Mouse (Mus musculus): ENCODE data around the gene Sparcl1. TPM values are rescaled to one million over a fixed set of nuclear protein-coding genes. Genes with fewer than 3 reads are reported as not detected.

The Sparcl1 gene
- polyA plus RNA-seq, 1 experiment from 2014 or later: 5.2 TPM

DNA sequence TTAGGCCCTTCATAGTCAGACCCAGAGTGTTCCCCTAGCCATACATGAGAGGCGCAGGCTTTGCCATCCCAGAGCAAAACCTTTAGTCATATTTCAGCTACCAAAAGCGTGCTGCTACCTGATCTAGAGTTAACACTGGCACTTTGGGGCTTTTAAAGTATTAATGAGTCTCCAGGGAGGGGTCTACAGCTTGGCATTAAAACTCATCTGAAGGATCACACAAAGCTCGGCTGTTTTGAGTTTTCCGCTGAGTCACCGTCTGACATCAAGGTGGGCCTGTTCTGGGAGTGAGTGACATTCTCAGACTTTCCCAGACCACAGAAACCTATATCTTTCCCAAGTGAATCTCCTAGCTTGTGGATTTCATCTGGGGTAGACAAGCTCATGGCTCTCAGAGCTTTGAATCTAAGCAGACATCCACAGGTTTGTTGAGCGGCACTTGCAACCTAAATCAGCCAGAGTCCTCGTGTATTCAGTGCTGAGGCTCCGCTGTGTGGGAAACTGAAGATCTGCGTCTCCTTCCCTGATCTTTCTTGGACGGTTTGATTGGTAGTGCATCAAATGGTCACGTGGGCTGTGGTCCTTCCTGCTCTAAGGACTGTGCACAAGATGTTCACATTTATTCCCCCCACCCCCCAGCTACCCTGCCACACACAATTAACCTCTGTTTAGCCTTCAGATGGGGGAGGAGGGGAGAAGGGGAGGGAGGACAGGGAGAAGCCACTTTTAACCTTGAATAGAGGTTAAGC is 5.2 kb downstream of the Sparcl1 start:
- no peak for TF ChIP-seq CTCF (IDR thresholded peaks at IDR 0.05; ENCODE audit: low read depth)
- TF ChIP-seq EP300 (IDR thresholded peaks at IDR 0.05; ENCODE audit: low read depth): no peak
- no peak overlapping the region for H3K27ac ChIP-seq (ENCODE audit: low read depth)
- H3K9me3 ChIP-seq (ENCODE audit: low read length): no peaks in the 10 kb centered on the region
- no peaks in the 10 kb centered on the region for H3K36me3 ChIP-seq (replicated peaks; ENCODE audit: insufficient read depth, low read length)
- H3K27me3 ChIP-seq (ENCODE audit: insufficient read depth, low read length): no peaks in the 10 kb centered on the region
- no peak overlapping the region for H3K4me3 ChIP-seq (ENCODE audit: low read depth, low read length)
- H3K4me2 ChIP-seq (ENCODE audit: low read depth, low read length): no peak overlapping the region
- no peak for DNase-seq
- ATAC-seq: no peak
- H3K9ac ChIP-seq (replicated peaks): no peak overlapping the region
- WGBS (ENCODE audit: insufficient replicate concordance): 70% methylated on average over 11 of the region's 11 CpGs
- H3K4me1 ChIP-seq (ENCODE audit: insufficient read depth): no peaks in the 10 kb centered on the region

DNA sequence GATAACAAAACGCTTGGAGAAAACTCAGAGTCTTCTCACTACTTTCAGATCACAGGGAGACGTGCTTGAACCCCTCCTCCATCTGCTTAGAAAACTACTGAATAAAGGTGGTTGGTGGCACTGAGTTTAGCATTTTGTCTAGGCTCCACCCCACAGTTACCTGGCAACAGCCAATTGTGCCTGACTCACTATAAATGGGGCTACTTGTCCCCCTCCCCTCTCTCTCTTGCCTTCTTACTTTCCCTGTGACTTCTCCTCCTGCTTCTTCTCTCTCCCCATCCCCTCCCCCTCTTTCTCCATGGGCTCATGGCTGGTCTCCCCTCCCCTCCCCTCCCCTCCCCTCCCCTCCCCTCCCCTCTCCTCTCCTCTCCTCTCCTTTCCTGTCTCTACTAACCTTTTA is 9.4 kb downstream of the Sparcl1 start:
- no peak overlapping the region for H3K4me3 ChIP-seq (ENCODE audit: low read depth, low read length)
- 73% methylated on average over 2 of the region's 2 CpGs for WGBS (ENCODE audit: insufficient replicate concordance)
- H3K4me2 ChIP-seq (ENCODE audit: low read depth, low read length): no peak overlapping the region
- H3K36me3 ChIP-seq (replicated peaks; ENCODE audit: insufficient read depth, low read length): no peaks in the 10 kb centered on the region
- no peak for DNase-seq
- H3K9me3 ChIP-seq (ENCODE audit: low read length): no peaks in the 10 kb centered on the region
- H3K4me1 ChIP-seq (ENCODE audit: insufficient read depth): no peaks in the 10 kb centered on the region
- H3K9ac ChIP-seq (replicated peaks): no peak overlapping the region
- no peaks in the 10 kb centered on the region for H3K27me3 ChIP-seq (ENCODE audit: insufficient read depth, low read length)
- no peak for TF ChIP-seq CTCF (IDR thresholded peaks at IDR 0.05; ENCODE audit: low read depth)
- TF ChIP-seq EP300 (IDR thresholded peaks at IDR 0.05; ENCODE audit: low read depth): no peak
- ATAC-seq: no peak
- H3K27ac ChIP-seq (ENCODE audit: low read depth): no peak overlapping the region

- no peak overlapping the region for H3K27ac ChIP-seq (ENCODE audit: low read depth)
- H3K27me3 ChIP-seq (ENCODE audit: insufficient read depth, low read length): no peaks in the 10 kb centered on the region
- H3K4me2 ChIP-seq (ENCODE audit: low read depth, low read length): no peak overlapping the region
- ATAC-seq: no peak
- no peak overlapping the region for H3K4me3 ChIP-seq (ENCODE audit: low read depth, low read length)
- TF ChIP-seq CTCF (IDR thresholded peaks at IDR 0.05; ENCODE audit: low read depth) (no peak), EP300 (IDR thresholded peaks at IDR 0.05; ENCODE audit: low read depth) (no peak)
- H3K9me3 ChIP-seq (ENCODE audit: low read length): no peaks in the 10 kb centered on the region
- no peak overlapping the region for H3K9ac ChIP-seq (replicated peaks)
- DNase-seq: no peak
- H3K36me3 ChIP-seq (replicated peaks; ENCODE audit: insufficient read depth, low read length): no peaks in the 10 kb centered on the region
- H3K4me1 ChIP-seq (ENCODE audit: insufficient read depth): no peaks in the 10 kb centered on the region
- WGBS (ENCODE audit: insufficient replicate concordance): 54% methylated on average over 4 of the region's 4 CpGs
Measured at GRCm38 (mm10) chr5:104103171-104103570, 10.4 kb downstream of the Sparcl1 start.

DNA sequence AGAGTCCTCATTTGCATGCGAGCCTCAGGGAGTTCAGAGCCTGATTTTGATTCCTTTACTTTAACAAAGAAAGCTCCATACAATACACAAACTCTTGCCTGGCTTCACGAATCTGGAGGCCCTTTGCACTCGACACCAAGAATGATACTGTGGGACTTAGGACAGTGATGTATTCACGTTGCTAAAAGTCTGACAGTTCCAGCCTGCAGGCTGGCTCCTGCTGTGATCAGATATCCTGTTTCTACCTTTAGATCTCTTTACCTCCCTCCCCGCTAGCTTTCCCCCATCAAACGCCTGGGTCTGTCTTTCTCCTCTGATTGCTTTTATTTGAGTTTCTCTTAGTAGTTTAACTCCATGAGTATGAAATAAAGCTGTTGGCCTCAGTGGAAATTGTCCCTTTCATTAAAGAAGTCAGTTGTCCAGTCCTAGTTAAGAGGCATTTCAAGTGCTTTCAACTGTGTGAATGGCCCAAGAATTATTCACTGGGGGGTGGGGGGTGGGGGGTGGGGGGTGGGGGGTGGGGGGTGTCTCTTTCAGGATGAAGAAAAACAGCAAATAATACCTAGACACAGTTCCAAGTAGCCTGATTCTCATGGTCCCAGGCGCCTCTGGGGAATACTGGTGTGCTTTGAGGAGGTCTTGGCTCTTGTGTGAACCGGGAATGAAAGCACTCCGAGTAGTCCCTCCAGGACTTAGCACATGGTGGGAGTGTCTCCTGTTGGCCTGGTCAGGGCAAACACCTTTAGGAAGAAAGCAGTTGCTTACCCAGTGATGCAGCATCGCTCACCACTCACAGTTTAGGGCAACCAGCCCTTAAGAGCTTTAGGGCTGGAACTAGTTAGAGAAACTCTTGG is 11.6 kb downstream of the Sparcl1 start:
- DNase-seq (no peak), ATAC-seq (no peak)
- no peak overlapping the region for H3K27ac ChIP-seq (ENCODE audit: low read depth)
- H3K36me3 ChIP-seq (replicated peaks; ENCODE audit: insufficient read depth, low read length): no peaks in the 10 kb centered on the region
- no peak overlapping the region for H3K9ac ChIP-seq (replicated peaks)
- H3K27me3 ChIP-seq (ENCODE audit: insufficient read depth, low read length): no peaks in the 10 kb centered on the region
- no peak overlapping the region for H3K4me3 ChIP-seq (ENCODE audit: low read depth, low read length)
- no peaks in the 10 kb centered on the region for H3K4me1 ChIP-seq (ENCODE audit: insufficient read depth)
- 45% methylated on average over 10 of the region's 10 CpGs for WGBS (ENCODE audit: insufficient replicate concordance)
- TF ChIP-seq EP300 (IDR thresholded peaks at IDR 0.05; ENCODE audit: low read depth) (no peak), CTCF (IDR thresholded peaks at IDR 0.05; ENCODE audit: low read depth) (no peak)
- no peak overlapping the region for H3K4me2 ChIP-seq (ENCODE audit: low read depth, low read length)
- H3K9me3 ChIP-seq (ENCODE audit: low read length): no peaks in the 10 kb centered on the region

GRCm38 (mm10) chr5:104096078-104096938 is 17.2 kb downstream of the Sparcl1 start:
- Histone ChIP-seq H3K27ac (ENCODE audit: low read depth) (no peak overlapping the region), H3K4me2 (ENCODE audit: low read depth, low read length) (no peak overlapping the region), H3K36me3 (replicated peaks; ENCODE audit: insufficient read depth, low read length) (no peaks in the 10 kb centered on the region), H3K9me3 (ENCODE audit: low read length) (no peaks in the 10 kb centered on the region), H3K9ac (replicated peaks) (no peak overlapping the region), H3K4me1 (ENCODE audit: insufficient read depth) (no peaks in the 10 kb centered on the region), H3K4me3 (ENCODE audit: low read depth, low read length) (no peak overlapping the region), H3K27me3 (ENCODE audit: insufficient read depth, low read length) (no peaks in the 10 kb centered on the region)
- no peak for TF ChIP-seq EP300 (IDR thresholded peaks at IDR 0.05; ENCODE audit: low read depth)
- no peak for TF ChIP-seq CTCF (IDR thresholded peaks at IDR 0.05; ENCODE audit: low read depth)
- WGBS (ENCODE audit: insufficient replicate concordance): 58% methylated on average over 16 of the region's 16 CpGs
- no peak for ATAC-seq
- DNase-seq: no peak
